Comparison of ENCODE assay signal across 8 mouse cellular contexts in the genomic region with DNA sequence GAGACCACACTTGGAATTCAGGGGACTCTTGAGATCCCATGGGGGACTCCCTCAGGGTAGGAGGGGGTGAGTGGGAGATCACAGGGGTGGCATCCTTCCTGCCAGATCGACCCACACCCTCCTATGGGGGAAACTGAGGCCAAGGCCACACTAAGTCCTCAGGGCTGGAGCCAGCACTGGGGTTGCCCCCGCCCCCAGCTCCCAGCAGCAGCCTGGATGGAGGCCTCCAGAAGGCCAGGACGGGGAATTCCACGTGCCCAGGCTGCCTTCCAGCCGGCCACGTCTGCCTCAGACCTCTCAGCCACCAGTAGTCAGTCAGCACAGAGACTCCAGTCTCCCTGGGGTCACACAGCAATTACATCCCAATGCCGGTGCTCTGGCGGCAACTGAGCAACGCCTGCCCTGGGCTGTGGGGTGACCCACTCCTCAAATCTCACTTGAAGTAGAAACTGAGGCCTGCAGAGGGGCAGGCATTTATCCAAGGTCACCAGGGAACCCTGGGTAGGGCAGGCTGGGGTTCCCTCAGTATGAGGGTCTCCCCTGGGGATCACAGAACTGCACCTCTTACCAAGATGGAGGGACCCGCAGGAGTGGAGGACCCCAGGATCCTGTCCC. TPM values are rescaled to one million over a fixed set of nuclear protein-coding genes. Genes with fewer than 3 reads are reported as not detected.
DNase-seq lines count a peak whose midpoint lies in the region; ATAC-seq and TF ChIP-seq lines count a peak whose summit lies in the region.

No protein-coding gene starts in this region.

- DNase-seq in retina, postnatal 1 day = peak; percentile 12
- no peak for DNase-seq in retina, embryonic 14.5 days (ENCODE audit: low spot score)
- peak; percentile 65 to 71 for DNase-seq in cerebellum, adult 18-20 months
- peak; percentile 89 for DNase-seq in gastrocnemius, adult 2 months
- peak; percentile 10 for DNase-seq in hindbrain, postnatal 0 days (ENCODE audit: low spot score)
- DNase-seq in limb, embryonic 10.5 days (ENCODE audit: low spot score) = peak; percentile 38
- no peak for DNase-seq in midbrain, postnatal 0 days (ENCODE audit: low spot score)
- peak; percentile 1 for DNase-seq in yolk sac, embryonic 10.5 days (ENCODE audit: low spot score)

- 28% methylated on average over 10 of the region's 10 CpGs for whole genome bisulfite sequencing in hindbrain, postnatal 0 days
- 26% methylated on average over 10 of the region's 10 CpGs for WGBS in limb, embryonic 10.5 days
- 38% methylated on average over 10 of the region's 10 CpGs for WGBS in midbrain, postnatal 0 days

- ATAC-seq in hindbrain, postnatal 0 days = no peak
- ATAC-seq in midbrain, postnatal 0 days (ENCODE audit: low FRiP score) = no peak

- H3K4me2 ChIP-seq in hindbrain, postnatal 0 days (ENCODE audit: low read depth, low read length) = peak overlapping the region; percentile 26; the same call in 1 of the 2 replicates
- peak overlapping the region; percentile 88; the same call in 1 of the 2 replicates for H3K4me2 ChIP-seq in midbrain, postnatal 0 days (ENCODE audit: low read depth, low read length, poor library complexity, severe bottlenecking)

- H3K9ac ChIP-seq in hindbrain, postnatal 0 days (replicated peaks; ENCODE audit: low read length) = no peak overlapping the region
- H3K9ac ChIP-seq in midbrain, postnatal 0 days (replicated peaks; ENCODE audit: low read length, poor library complexity, severe bottlenecking) = no peak overlapping the region

- H3K27me3 ChIP-seq in hindbrain, postnatal 0 days (ENCODE audit: insufficient read depth, low read length) = no peaks in the 10 kb centered on the region
- peaks cover 87% of the 10 kb centered on the region for H3K27me3 ChIP-seq in limb, embryonic 10.5 days (ENCODE audit: low read depth, poor library complexity, severe bottlenecking)
- no peaks in the 10 kb centered on the region for H3K27me3 ChIP-seq in midbrain, postnatal 0 days (ENCODE audit: insufficient read depth, low read length)

- H3K36me3 ChIP-seq in hindbrain, postnatal 0 days (ENCODE audit: insufficient read depth, low read length) = no peaks in the 10 kb centered on the region
- H3K36me3 ChIP-seq in limb, embryonic 10.5 days = peaks cover 3% of the 10 kb centered on the region; the same call in 1 of the 2 replicates
- 0 out of 2 replicates have a peak, but pooled peaks cover 2% of the 10 kb centered on the region for H3K36me3 ChIP-seq in midbrain, postnatal 0 days (ENCODE audit: insufficient read depth, low read length)

- H3K4me1 ChIP-seq in hindbrain, postnatal 0 days (ENCODE audit: insufficient read depth, low read length) = peaks cover 9% of the 10 kb centered on the region
- peaks cover 46% of the 10 kb centered on the region for H3K4me1 ChIP-seq in limb, embryonic 10.5 days
- H3K4me1 ChIP-seq in midbrain, postnatal 0 days (ENCODE audit: insufficient read depth, low read length) = peaks cover 15% of the 10 kb centered on the region; the same call in 1 of the 2 replicates

- H3K27ac ChIP-seq in gastrocnemius, adult 2 months = peak overlapping the region; percentile 97
- peak overlapping the region; percentile 54; the same call in 1 of the 2 replicates for H3K27ac ChIP-seq in hindbrain, postnatal 0 days
- peak overlapping the region; percentile 33; the same call in 1 of the 2 replicates for H3K27ac ChIP-seq in limb, embryonic 10.5 days
- H3K27ac ChIP-seq in midbrain, postnatal 0 days (ENCODE audit: low read depth, low read length) = no peak overlapping the region

- H3K9me3 ChIP-seq in hindbrain, postnatal 0 days (ENCODE audit: low read length) = no peaks in the 10 kb centered on the region
- no peaks in the 10 kb centered on the region for H3K9me3 ChIP-seq in limb, embryonic 10.5 days (replicated peaks)
- no peaks in the 10 kb centered on the region for H3K9me3 ChIP-seq in midbrain, postnatal 0 days (ENCODE audit: low read length)

- no peak for TF ChIP-seq CTCF in gastrocnemius, adult 2 months (IDR thresholded peaks at IDR 0.05)
- no peak for TF ChIP-seq CTCF in hindbrain, postnatal 0 days (IDR thresholded peaks at IDR 0.05; ENCODE audit: low read depth)
- no peak for TF ChIP-seq CTCF in midbrain, postnatal 0 days (IDR thresholded peaks at IDR 0.05)

- intact Hi-C loops in gastrocnemius, adult 2 months (cut with DNase I) = no loop called here

- peak overlapping the region; percentile 94 for H3K4me3 ChIP-seq in gastrocnemius, adult 2 months
- no peak overlapping the region for H3K4me3 ChIP-seq in hindbrain, postnatal 0 days (ENCODE audit: low read length)
- peak overlapping the region; percentile 19; the same call in 1 of the 2 replicates for H3K4me3 ChIP-seq in limb, embryonic 10.5 days
- H3K4me3 ChIP-seq in midbrain, postnatal 0 days (ENCODE audit: low read depth, low read length) = no peak overlapping the region

RNA-seq across cellular contexts. Expression of a gene that starts 30.1 kb away (rescaled TPM):
- 100 to 1,000 TPM; 207 to 215 TPM for total RNA-seq in gastrocnemius, adult 2 months (2021)
- total RNA-seq in hindbrain, postnatal 0 days (2014; rRNA removed) = 17.2 and 26.5 TPM in 2 replicates
- polyA plus RNA-seq in hindbrain, postnatal 0 days (2015; fragmentation: Nextera tagmentation; extraction: Ambion mirVana) = 33.8 and 34.6 TPM in 2 replicates
- polyA plus RNA-seq in limb, embryonic 10.5 days (2016; fragmentation: Nextera tagmentation; extraction: Ambion mirVana) = 9.3 and 19.8 TPM in 2 replicates
- 16.2 and 17.4 TPM in 2 replicates for total RNA-seq in midbrain, postnatal 0 days (2014; rRNA removed)
- polyA plus RNA-seq in midbrain, postnatal 0 days (2015; fragmentation: Nextera tagmentation; extraction: Ambion mirVana) = 19.1 and 21.3 TPM in 2 replicates

RNA-seq across cellular contexts. Expression of a gene that starts 32.5 kb away (rescaled TPM):
- total RNA-seq in gastrocnemius, adult 2 months (2021) = not detected
- 2.9 and 3.7 TPM in 2 replicates for total RNA-seq in hindbrain, postnatal 0 days (2014; rRNA removed)
- polyA plus RNA-seq in hindbrain, postnatal 0 days (2015; fragmentation: Nextera tagmentation; extraction: Ambion mirVana) = 1.4 and 1.7 TPM in 2 replicates
- polyA plus RNA-seq in limb, embryonic 10.5 days (2016; fragmentation: Nextera tagmentation; extraction: Ambion mirVana) = 1.9 and 2.9 TPM in 2 replicates
- 1.5 and 1.7 TPM in 2 replicates for total RNA-seq in midbrain, postnatal 0 days (2014; rRNA removed)
- polyA plus RNA-seq in midbrain, postnatal 0 days (2015; fragmentation: Nextera tagmentation; extraction: Ambion mirVana) = 1.1 and 2.0 TPM in 2 replicates

RNA-seq across cellular contexts. Expression of a gene that starts 36.5 kb away (rescaled TPM):
- total RNA-seq in gastrocnemius, adult 2 months (2021) = 1 to 10 TPM in 1 of 2 experiments, under 1 TPM in 1; 0.84 to 1.0 TPM
- total RNA-seq in hindbrain, postnatal 0 days (2014; rRNA removed) = 7.5 TPM in 2 replicates
- polyA plus RNA-seq in hindbrain, postnatal 0 days (2015; fragmentation: Nextera tagmentation; extraction: Ambion mirVana) = 2.7 and 4.0 TPM in 2 replicates
- 1.4 and 1.5 TPM in 2 replicates for polyA plus RNA-seq in limb, embryonic 10.5 days (2016; fragmentation: Nextera tagmentation; extraction: Ambion mirVana)
- total RNA-seq in midbrain, postnatal 0 days (2014; rRNA removed) = 6.6 TPM in 1 of 2 replicates, not detected in the other
- polyA plus RNA-seq in midbrain, postnatal 0 days (2015; fragmentation: Nextera tagmentation; extraction: Ambion mirVana) = 1.6 and 3.9 TPM in 2 replicates

RNA-seq across cellular contexts. Expression of a gene that starts 41.1 kb away (rescaled TPM):
- 1 to 10 TPM in 1 of 2 experiments, under 1 TPM in 1; 0.87 to 2.8 TPM for total RNA-seq in gastrocnemius, adult 2 months (2021)
- total RNA-seq in hindbrain, postnatal 0 days (2014; rRNA removed) = 2.1 and 3.3 TPM in 2 replicates
- 5.3 and 7.0 TPM in 2 replicates for polyA plus RNA-seq in hindbrain, postnatal 0 days (2015; fragmentation: Nextera tagmentation; extraction: Ambion mirVana)
- 3.8 and 4.2 TPM in 2 replicates for polyA plus RNA-seq in limb, embryonic 10.5 days (2016; fragmentation: Nextera tagmentation; extraction: Ambion mirVana)
- 0.88 and 2.7 TPM in 2 replicates for total RNA-seq in midbrain, postnatal 0 days (2014; rRNA removed)
- 5.8 and 10.2 TPM in 2 replicates for polyA plus RNA-seq in midbrain, postnatal 0 days (2015; fragmentation: Nextera tagmentation; extraction: Ambion mirVana)

RNA-seq across cellular contexts. Expression of a gene that starts 41.1 kb away (rescaled TPM):
- 10 to 100 TPM; 38.1 to 39.8 TPM for total RNA-seq in gastrocnemius, adult 2 months (2021)
- total RNA-seq in hindbrain, postnatal 0 days (2014; rRNA removed) = 146 TPM in 2 replicates
- 111 and 114 TPM in 2 replicates for polyA plus RNA-seq in hindbrain, postnatal 0 days (2015; fragmentation: Nextera tagmentation; extraction: Ambion mirVana)
- 101 and 115 TPM in 2 replicates for polyA plus RNA-seq in limb, embryonic 10.5 days (2016; fragmentation: Nextera tagmentation; extraction: Ambion mirVana)
- 120 and 132 TPM in 2 replicates for total RNA-seq in midbrain, postnatal 0 days (2014; rRNA removed)
- 95.8 and 115 TPM in 2 replicates for polyA plus RNA-seq in midbrain, postnatal 0 days (2015; fragmentation: Nextera tagmentation; extraction: Ambion mirVana)

Comparison
In these comparisons a context has a peak if more than half of its experiments do, and no peak if none do; other contexts are left out.
1. DNase-seq: peak in retina, postnatal 1 day (single experiment), cerebellum, adult 18-20 months (2 of 2), gastrocnemius, adult 2 months (single experiment), hindbrain, postnatal 0 days (single experiment), limb, embryonic 10.5 days (single experiment) and yolk sac, embryonic 10.5 days (single experiment); none in retina, embryonic 14.5 days (single experiment) and midbrain, postnatal 0 days (single experiment).
2. H3K4me3 ChIP-seq: peak in gastrocnemius, adult 2 months (single experiment) and limb, embryonic 10.5 days (single experiment); none in hindbrain, postnatal 0 days (single experiment) and midbrain, postnatal 0 days (single experiment).